Mouse (Mus musculus) G1E-ER4 (cell line): ENCODE measurements around the gene Fgfr2. TPM values are rescaled to one million over a fixed set of nuclear protein-coding genes. Genes with fewer than 3 reads are reported as not detected.

Source experiments
- GATA1 ChIP-seq: IDR thresholded peaks from one replicate; pipeline ENCODE4 v1.8.0; 2012; ENCODE audit warnings: low read length, inconsistent platforms
- polyA plus RNA-seq: library from polyadenylated mRNA; stranded (reverse); fragments of >175 nt; gene quantifications from 2 replicates; pipeline ENCODE4 v1.2.3, GENCODE M21; 2012

Gene Fgfr2
- polyA plus RNA-seq, 1 experiment: not detected

- no peak for TF ChIP-seq GATA1
Measured at GRCm38 (mm10) chr7:132795141-132795540, 328.0 kb downstream of the Fgfr2 start.

GRCm38 (mm10) chr7:132793467-132793866 is 329.7 kb downstream of the Fgfr2 start:
- no peak for TF ChIP-seq GATA1

GRCm38 (mm10) chr7:132790447-132791219 is 332.5 kb downstream of the Fgfr2 start:
- TF ChIP-seq GATA1: no peak

DNA sequence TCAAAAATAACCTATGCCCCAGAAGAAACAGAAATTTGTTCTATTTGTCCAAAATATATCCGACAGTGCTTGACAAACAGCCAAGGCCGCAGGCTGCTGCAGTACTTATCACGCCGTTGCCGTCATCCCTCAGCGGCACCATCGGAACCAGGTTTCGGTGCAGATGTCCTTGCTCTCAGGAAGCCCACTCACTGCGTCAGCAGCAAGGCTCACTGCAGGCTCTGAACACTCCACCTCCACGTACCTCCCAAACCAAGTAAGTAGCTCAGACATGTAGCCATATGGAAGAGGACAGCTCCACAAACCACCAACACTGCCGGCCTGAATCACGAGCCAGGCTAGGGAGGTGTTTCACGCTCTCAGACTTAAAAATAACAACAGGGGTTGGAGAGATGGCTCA is 334.3 kb downstream of the Fgfr2 start:
- no peak for TF ChIP-seq GATA1

DNA sequence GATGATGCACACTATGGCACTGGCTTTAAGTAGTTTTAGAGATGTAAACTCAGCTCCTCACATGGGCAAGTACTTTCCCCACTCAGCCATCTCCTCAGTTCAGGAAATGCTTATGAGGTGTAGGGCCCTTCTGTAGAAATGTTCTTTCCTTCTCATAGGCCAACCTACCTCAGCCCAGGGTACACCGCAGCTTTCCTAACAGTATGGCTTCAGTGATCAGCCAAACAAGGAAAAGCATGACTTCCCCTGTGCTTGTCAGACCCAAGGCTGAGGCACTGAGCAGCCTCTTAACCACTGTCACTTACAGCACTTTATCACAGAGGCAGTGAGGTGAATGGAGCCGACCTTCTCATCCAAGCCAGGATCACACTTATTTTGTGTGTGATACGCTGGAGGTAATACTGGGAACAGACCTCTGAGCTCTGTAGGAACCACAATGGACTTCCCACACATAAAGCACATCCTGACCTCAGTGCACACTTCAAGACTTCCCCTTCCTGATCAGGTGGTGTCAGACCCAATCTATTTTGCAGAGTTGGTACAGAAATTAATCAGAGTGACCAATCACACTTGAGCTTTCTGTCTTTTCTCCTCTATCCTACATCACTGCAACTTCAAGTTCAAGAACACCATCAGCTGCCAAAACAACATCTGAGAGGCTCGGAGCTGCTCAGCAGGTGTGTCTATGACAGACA is 335.5 kb downstream of the Fgfr2 start:
- TF ChIP-seq GATA1: no peak

GRCm38 (mm10) chr7:132787022-132787421 is 336.1 kb downstream of the Fgfr2 start:
- no peak for TF ChIP-seq GATA1

- TF ChIP-seq GATA1: no peak
Measured at GRCm38 (mm10) chr7:132786522-132786921, 336.6 kb downstream of the Fgfr2 start.

DNA sequence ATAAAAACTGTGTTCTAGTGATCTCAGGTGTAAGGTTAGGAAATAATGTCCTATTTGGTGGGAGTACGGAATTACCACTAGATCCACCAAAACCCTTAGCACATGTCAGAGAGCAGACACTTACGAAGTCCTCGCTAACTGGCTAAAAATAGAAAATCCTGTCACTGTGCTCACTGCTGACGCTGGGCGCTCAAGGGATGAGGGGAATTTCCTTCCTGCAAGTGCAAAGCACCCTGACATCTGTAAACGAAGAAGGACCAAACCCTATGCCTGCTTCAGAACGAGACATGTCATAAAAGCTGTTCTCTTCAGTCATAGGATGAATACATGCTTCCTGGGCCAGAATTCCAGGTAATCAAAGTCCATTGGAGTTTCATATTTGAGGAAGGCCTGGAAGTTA is 337.1 kb downstream of the Fgfr2 start:
- no peak for TF ChIP-seq GATA1

- no peak for TF ChIP-seq GATA1
Measured at GRCm38 (mm10) chr7:132784101-132784500, 339.0 kb downstream of the Fgfr2 start.

DNA sequence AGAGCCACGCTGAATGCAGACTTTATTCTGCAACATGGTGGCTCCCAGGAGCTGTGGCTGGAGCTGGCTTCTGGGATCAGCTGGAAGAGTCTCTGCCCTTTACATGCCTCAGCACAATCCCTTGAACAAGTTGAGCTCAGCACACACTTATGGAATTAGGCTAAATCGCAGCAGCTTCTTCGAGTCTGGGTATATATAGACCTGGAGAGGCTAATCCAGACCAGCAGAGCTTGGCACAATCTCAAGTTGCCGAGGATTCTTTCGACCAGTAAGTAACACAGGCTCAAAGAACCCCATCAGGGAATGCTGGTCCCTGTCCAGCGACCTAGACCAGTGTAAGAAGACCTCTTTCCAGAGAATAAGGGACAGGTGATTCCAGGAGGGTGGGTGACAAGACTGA is 341.3 kb downstream of the Fgfr2 start:
- no peak for TF ChIP-seq GATA1

DNA sequence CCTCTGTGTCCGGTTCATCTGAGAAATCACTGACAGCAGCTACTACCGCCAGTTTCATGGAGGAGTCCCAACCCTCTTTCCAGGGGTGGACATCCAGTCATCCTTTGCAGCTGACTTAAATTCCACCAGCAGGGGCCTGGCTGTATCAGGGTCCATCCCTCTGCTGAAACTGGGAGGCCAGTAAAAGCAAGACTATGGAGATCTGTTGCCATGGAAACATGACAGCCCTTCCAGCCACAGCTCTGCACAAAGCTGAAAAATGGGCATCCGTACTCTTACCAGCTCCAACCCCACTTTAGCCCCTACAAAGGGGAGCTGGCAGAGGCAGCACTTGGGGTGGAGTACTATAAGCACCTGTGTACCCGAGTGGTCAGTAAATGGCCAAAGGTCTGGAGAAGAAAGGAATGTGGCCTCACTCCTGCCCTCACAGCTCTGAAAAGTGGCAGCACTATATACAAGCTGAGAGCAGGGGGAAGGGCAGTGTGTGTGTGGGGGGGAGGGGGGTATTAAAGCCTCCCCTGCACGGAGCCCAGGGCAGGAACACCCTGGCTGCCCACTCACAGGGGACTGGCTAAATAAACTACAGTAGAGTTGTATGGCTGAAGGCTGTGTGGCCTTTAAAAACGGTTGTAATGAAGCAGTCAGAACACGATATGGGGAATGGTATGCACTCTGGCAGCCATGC is 341.9 kb downstream of the Fgfr2 start:
- no peak for TF ChIP-seq GATA1

- TF ChIP-seq GATA1: no peak
Measured at GRCm38 (mm10) chr7:132780611-132781010, 342.5 kb downstream of the Fgfr2 start.

DNA sequence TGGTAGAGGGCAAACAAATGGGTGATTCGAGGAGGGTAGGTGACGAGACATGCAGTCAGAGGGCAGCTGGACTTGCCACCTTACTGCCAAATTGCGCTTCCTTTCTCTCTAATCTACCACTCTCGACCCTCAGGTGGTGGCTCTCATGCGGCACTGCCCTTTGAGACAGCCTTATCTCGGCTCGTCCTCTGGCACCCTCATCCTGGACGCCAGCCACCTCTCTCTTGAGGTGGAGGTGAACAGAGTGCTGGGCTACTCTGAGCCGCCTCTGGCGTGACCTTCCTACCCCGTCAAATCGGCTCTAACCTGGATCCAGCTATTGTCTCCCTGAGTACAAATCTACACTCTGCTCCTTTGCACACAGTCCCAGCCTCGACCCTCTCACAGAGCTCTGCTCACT is 344.5 kb downstream of the Fgfr2 start:
- TF ChIP-seq GATA1: no peak

- no peak for TF ChIP-seq GATA1
Measured at GRCm38 (mm10) chr7:132777728-132778453, 345.3 kb downstream of the Fgfr2 start.

- no peak for TF ChIP-seq GATA1
Measured at GRCm38 (mm10) chr7:132777117-132777516, 346.0 kb downstream of the Fgfr2 start.

DNA sequence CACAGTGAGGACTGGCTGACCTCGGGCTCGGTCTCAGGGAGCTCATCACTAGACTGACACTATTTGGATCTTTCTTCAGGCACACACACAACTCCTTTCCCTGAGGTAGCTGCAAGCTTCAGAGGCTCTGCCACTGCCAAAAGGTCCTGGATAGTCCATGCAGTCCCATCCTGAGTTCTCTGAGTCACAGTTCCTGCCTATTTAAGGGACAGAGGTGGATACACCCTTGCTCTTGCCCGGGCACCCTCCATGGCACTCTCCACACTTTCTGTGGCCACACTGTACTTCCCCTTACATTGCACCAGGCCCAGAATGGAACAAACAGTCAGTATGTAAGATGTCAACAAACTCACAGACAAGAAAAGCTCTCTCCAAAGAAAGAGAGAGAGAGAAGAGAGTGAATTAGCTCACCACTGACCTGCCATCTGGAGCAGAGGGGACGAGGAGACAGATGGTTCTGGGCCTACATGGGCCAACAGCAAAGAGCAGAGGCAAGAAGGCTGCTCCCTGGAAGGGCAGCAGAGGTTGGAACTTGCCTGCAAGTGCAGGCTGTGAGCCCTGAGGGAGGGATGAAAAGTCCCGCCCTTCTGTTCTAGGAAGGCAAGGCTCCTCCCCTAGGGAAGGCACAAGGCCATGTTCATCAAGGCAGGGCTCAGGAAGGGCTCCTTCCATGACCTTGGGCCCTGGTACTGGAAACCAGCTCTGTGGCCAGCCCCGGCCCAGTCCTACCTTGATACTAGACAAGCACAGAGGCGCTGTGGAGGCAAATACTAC is 346.6 kb downstream of the Fgfr2 start:
- no peak for TF ChIP-seq GATA1
